Comparison of ENCODE assay signal across 9 mouse cellular contexts in the genomic region with DNA sequence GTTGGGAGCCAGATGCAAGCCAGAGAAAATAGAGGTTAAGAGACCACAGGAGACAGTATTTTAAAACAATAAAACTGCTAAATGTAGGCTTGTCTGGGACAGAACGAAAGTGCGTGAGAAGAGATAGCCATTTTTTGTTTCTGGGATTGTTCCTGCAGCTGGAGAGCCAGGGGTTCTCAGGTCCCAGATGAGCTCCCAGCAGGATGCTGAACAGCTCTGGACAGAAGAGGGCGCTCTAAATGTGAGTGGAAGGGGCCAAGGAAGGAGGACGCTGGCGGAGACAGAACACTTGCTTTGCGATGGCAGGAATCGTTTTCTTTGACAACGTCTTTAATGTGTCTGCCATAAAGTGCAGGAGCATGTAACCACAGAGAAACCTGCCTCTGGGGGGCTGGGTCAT. TPM values are rescaled to one million over a fixed set of nuclear protein-coding genes. Genes with fewer than 3 reads are reported as not detected.
DNase-seq lines count a peak whose midpoint lies in the region; ATAC-seq and TF ChIP-seq lines count a peak whose summit lies in the region.
"Had no signal": no experiment of that assay in that cellular context is flagged by ENCODE, and none has a peak within 500 bp of the region (broad histone marks: within the 10 kb centered on the region; RNA-seq: fewer than 3 reads in every experiment).

No protein-coding gene starts in this region.

- 0 out of 2 replicates have a peak, but pooled peaks cover 6% of the 10 kb centered on the region for H3K27me3 ChIP-seq in intestine, embryonic 14.5 days (replicated peaks; ENCODE audit: control insufficient read depth, insufficient read depth, low read length)
- H3K27me3 ChIP-seq in intestine, embryonic 15.5 days (replicated peaks): peaks cover 5% of the 10 kb centered on the region
- H3K27me3 ChIP-seq in E14TG2a.4 (ENCODE audit: insufficient read depth, low read length): peaks cover 53% of the 10 kb centered on the region
- no peaks in the 10 kb centered on the region for H3K27me3 ChIP-seq in neural tube, embryonic 11.5 days (ENCODE audit: control insufficient read depth, insufficient read depth, low read length)

- no peak overlapping the region for H3K4me3 ChIP-seq in intestine, embryonic 14.5 days (ENCODE audit: low read depth, low read length)
- H3K4me3 ChIP-seq in intestine, embryonic 15.5 days (replicated peaks): no peak overlapping the region
- H3K4me3 ChIP-seq in E14TG2a.4 (replicated peaks; ENCODE audit: low read length): no peak overlapping the region
- no peak overlapping the region for H3K4me3 ChIP-seq in neural tube, embryonic 11.5 days (ENCODE audit: low read depth, low read length)

- H3K9ac ChIP-seq in intestine, embryonic 14.5 days (ENCODE audit: low read length): no peak overlapping the region
- no peak overlapping the region for H3K9ac ChIP-seq in intestine, embryonic 15.5 days
- H3K9ac ChIP-seq in neural tube, embryonic 11.5 days (ENCODE audit: low read length): no peak overlapping the region; the same call in 1 of the 2 replicates

- H3K9me3 ChIP-seq in intestine, embryonic 14.5 days (ENCODE audit: control insufficient read depth, low read length): no peaks in the 10 kb centered on the region
- no peaks in the 10 kb centered on the region for H3K9me3 ChIP-seq in intestine, embryonic 15.5 days
- peaks cover 11% of the 10 kb centered on the region for H3K9me3 ChIP-seq in E14TG2a.4 (ENCODE audit: low read length)
- H3K9me3 ChIP-seq in neural tube, embryonic 11.5 days (ENCODE audit: control insufficient read depth, low read length): no peaks in the 10 kb centered on the region; the same call in 1 of the 2 replicates

- peaks cover 10% of the 10 kb centered on the region; the same call in 1 of the 2 replicates for H3K4me1 ChIP-seq in intestine, embryonic 14.5 days (replicated peaks; ENCODE audit: control insufficient read depth, insufficient read depth, low read length)
- H3K4me1 ChIP-seq in intestine, embryonic 15.5 days (replicated peaks): peaks cover 6% of the 10 kb centered on the region; the same call in 1 of the 2 replicates
- peaks cover 19% of the 10 kb centered on the region for H3K4me1 ChIP-seq in E14TG2a.4 (replicated peaks; ENCODE audit: low read depth, low read length)
- H3K4me1 ChIP-seq in neural tube, embryonic 11.5 days (ENCODE audit: control insufficient read depth, insufficient read depth, low read length): peaks cover 8% of the 10 kb centered on the region; the same call in 1 of the 2 replicates

- H3K36me3 ChIP-seq in intestine, embryonic 14.5 days (ENCODE audit: control insufficient read depth, insufficient read depth, low read length): no peaks in the 10 kb centered on the region
- H3K36me3 ChIP-seq in intestine, embryonic 15.5 days: no peaks in the 10 kb centered on the region
- H3K36me3 ChIP-seq in E14TG2a.4 (ENCODE audit: insufficient read depth, low read length): no peaks in the 10 kb centered on the region
- no peaks in the 10 kb centered on the region for H3K36me3 ChIP-seq in neural tube, embryonic 11.5 days (ENCODE audit: control insufficient read depth, insufficient read depth, low read length)

- no peak for ATAC-seq in intestine, embryonic 14.5 days (replicated peaks; ENCODE audit: low FRiP score, low TSS enrichment, low read depth)
- ATAC-seq in intestine, embryonic 15.5 days: no peak
- ATAC-seq in neural tube, embryonic 11.5 days (ENCODE audit: insufficient read depth, low FRiP score, low TSS enrichment): no peak
- no peak for ATAC-seq in cerebellum, adult (ENCODE audit: insufficient number of reproducible peaks, low FRiP score, low TSS enrichment)

- H3K4me2 ChIP-seq in intestine, embryonic 14.5 days (ENCODE audit: low read length): no peak overlapping the region
- H3K4me2 ChIP-seq in intestine, embryonic 15.5 days (replicated peaks): no peak overlapping the region
- H3K4me2 ChIP-seq in neural tube, embryonic 11.5 days (ENCODE audit: low read depth): no peak overlapping the region

- H3K27ac ChIP-seq in intestine, embryonic 14.5 days (ENCODE audit: low read depth): no peak overlapping the region
- no peak overlapping the region for H3K27ac ChIP-seq in intestine, embryonic 15.5 days
- no peak overlapping the region for H3K27ac ChIP-seq in neural tube, embryonic 11.5 days (ENCODE audit: low read depth, low read length)

- 21% methylated on average over 8 of the region's 8 CpGs for WGBS in intestine, embryonic 14.5 days
- 23% methylated on average over 8 of the region's 8 CpGs for WGBS in intestine, embryonic 15.5 days
- WGBS in neural tube, embryonic 11.5 days: 27% methylated on average over 8 of the region's 8 CpGs

- DNase-seq in intestine, embryonic 14.5 days (ENCODE audit: low spot score): peak; percentile 75
- peak; percentile 54 to 72 for DNase-seq in adrenal gland, postnatal 36 days
- peak; percentile 41 for DNase-seq in kidney, postnatal 14 days
- DNase-seq in neural tube, embryonic 11.5 days (ENCODE audit: low spot score): peak; percentile 50
- DNase-seq in layer of hippocampus, adult 18-20 months (ENCODE audit: low spot score in 2 of 2): no peak

- TF ChIP-seq CTCF in E14TG2a.4 (conservative IDR thresholded peaks at IDR 0.05; ENCODE audit: low read length): peak; percentile 51

RNA-seq across cellular contexts. Expression of a gene that starts 5.2 kb away (rescaled TPM):
- polyA plus RNA-seq in intestine, embryonic 14.5 days (2014; fragmentation: Nextera tagmentation; extraction: Ambion mirVana): 2.9 and 3.1 TPM in 2 replicates
- polyA plus RNA-seq in intestine, embryonic 15.5 days (2015; fragmentation: Nextera tagmentation; extraction: Ambion mirVana): 2.1 and 2.2 TPM in 2 replicates
- total RNA-seq in adrenal gland, postnatal 36 days (2021): 1 to 10 TPM; 3.1 to 6.0 TPM
- 2.8 and 4.2 TPM in 2 replicates for polyA plus RNA-seq in neural tube, embryonic 11.5 days (2014; fragmentation: Nextera tagmentation; extraction: Ambion mirVana)
- 10 to 100 TPM; 17.6 to 24.8 TPM for total RNA-seq in layer of hippocampus, adult 18-20 months (2021)
- total RNA-seq: neutrophil, adult 5-6 weeks had no signal

Comparison
In these comparisons a context has a peak if more than half of its experiments do, and no peak if none do; other contexts are left out.
1. DNase-seq: peak in intestine, embryonic 14.5 days (single experiment), adrenal gland, postnatal 36 days (2 of 2), kidney, postnatal 14 days (single experiment) and neural tube, embryonic 11.5 days (single experiment); none in layer of hippocampus, adult 18-20 months (0 of 2).